Mouse (Mus musculus): Measurements from ENCODE around the gene Rapgef4.

- TF ChIP-seq CTCF (IDR thresholded peaks at IDR 0.05; ENCODE audit: low read depth, low read length) (no peak), GATA2 (IDR thresholded peaks at IDR 0.05; ENCODE audit: borderline replicate concordance, low read depth, low read length) (no peak), TAL1 (conservative IDR thresholded peaks at IDR 0.05; ENCODE audit: low read depth, low read length) (no peak)
Observed at GRCm38 (mm10) chr2:71941005-71941720, 39.9 kb upstream of the Rapgef4 start.
